Mouse (Mus musculus): Measurements from ENCODE around the gene Acoxl. TPM values are rescaled to one million over a fixed set of nuclear protein-coding genes. Genes with fewer than 3 reads are reported as not detected.

Gene Acoxl
- total RNA-seq (2023), result 1 to 10 TPM; 3.3 to 3.5 TPM

DNA sequence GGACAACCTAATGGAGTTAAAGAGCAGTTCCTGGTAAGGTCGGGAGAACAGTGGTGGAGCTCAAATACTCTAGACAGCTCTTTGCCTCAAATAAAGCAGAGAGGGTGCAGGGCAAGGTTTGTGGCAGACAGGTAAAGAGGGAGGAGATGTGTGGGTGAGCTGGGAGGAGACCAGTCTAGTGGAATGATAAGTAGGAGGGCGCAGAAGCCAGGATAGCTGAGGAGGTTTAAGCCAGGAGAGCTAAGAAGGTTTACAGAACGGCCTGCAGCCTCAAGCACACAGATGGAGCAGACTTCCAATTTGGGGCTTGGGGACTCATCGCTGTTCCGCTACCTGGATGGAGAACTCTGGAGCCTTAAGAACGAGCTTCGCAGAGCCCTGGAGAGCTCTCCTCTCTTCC is at the start of gene Acoxl:
Gene Acoxl (plus strand): TSS at position 301 of the 400 bp plus-strand sequence.

DNA sequence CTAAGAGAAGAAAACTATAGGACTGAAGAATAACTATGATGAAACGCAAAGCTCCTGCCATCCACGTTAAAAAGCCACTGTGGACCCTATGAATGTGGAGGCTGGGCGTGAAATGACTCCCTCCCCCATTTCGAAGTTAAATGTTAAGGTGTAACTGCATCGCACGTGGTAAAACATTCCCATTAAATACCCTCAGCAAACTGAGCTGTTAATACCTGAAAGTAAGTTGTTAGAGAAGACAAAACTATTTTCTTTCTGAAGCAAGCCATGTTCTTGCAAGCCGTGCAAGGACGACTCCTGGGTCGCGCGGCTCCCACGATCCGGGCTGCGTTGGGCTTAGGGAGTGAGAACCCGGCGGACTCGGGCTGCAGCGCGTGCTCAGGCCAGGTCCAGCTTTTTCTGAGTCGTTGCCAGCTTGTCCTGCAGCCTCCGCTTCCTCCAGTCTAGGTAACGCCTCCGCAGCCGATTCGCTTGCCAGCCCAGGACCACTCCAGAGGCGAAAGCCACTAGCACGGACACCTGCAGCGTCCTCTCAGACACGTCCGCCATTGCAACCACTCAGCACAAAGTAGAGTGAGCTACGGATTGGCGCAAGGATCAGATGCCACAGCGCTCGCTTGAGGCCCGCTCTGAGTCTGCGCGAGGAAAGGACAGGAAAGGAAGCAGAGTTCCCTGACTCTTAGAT is 46.6 kb upstream of the Acoxl start, which contains the start of gene Mtln:
Gene Mtln (minus strand): TSS at position 570 of the 685 bp plus-strand sequence.

DNA sequence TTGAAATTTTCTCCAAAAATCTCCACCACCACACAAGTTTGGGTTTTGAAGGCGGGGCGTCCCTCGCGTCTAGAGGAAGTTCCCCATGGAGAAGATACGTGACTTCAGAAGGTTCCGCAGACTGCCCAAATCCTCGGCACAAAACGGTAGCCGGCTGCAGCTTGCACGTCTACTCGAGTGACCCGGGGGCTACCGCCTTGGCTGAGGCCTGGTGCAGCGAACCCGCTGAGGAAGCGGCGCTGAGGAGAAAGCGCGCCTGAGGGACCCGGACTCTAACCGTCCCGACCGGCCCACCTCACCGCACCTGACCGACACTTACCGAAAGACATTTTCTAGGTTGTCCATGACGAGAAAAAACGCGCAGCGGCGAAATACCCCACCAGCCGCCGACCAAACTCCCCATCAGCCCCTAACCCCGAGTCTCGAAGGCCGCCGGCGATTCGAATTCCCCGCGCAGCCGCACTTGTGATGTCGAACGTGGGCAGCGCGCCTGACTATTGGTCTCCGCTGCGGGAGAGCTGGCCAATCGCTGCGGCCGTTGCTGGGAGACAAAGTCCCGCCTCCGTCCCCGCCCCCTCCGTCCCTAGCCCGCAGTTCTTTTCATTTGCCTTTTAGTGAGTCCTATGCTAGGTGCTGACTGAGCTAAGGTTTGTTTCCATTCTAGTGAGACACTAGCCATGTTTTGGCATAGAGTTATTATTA is 7.1 kb upstream of the Acoxl start, which contains the start of gene Bub1:
Gene Bub1 (minus strand): TSS at position 465 of the 702 bp plus-strand sequence.

DNA sequence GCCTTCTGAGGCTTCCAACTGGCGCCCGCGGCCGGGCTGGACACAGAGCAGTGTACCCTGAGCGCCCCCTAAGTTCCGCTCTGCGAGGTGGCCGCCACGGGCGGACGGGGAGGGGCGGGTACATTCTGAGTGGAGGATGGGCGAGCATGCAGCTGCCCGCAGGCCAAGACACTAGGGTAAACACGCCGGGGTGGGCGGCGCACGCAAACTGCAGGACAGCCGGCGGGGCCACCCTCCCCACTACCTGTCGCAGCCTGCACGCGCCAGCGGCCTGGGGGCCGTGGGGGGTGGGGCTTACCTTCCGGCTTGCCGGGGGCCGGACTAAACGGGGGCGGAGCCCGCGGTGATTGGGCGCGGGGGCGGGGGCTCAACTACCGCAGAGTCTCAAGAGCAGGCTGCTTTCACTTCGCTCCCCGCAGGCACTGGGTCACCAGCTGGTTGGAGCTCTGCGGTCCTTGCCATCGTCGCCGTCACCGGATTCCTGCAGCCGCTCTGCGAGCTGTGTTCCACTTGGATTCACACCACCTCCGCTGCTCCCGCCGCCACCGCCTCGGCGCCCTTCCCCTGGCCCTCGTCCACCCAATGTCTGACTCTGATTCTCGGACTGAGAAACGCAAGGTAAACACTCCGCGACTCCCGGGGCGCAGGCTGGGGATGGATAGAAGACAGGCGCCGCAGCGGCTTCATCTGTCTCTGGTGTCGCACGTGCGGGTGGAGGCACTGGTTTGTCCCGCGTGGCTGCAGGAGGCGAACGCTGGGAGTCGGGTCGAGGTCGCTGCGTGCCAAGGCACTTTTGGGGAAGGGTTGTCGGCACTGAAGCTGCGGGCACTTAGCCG is 287.2 kb downstream of the Acoxl start, which contains the start of gene Bcl2l11:
Gene Bcl2l11 (plus strand): TSS at position 404 of the 836 bp plus-strand sequence.

Other genes with a start within 250 kb of the Acoxl start
- not detected for gene Mal, start 182.2 kb upstream of the Acoxl start, total RNA-seq (2023)
- gene Mall, start 108.9 kb upstream of the Acoxl start, total RNA-seq (2023), result not detected
- gene Nphp1, start 50.0 kb upstream of the Acoxl start, total RNA-seq (2023), result 1 to 10 TPM in 1 of 2 experiments, not detected in 1; 1.7 TPM
- gene Mtln, start 46.4 kb upstream of the Acoxl start, total RNA-seq (2023), result 10 to 100 TPM in 1 of 2 experiments, 1 to 10 TPM in 1; 9.7 to 13.7 TPM
- 1 to 10 TPM in 1 of 2 experiments, under 1 TPM in 1; 0.36 to 1.4 TPM for gene Bub1, start 7.0 kb upstream of the Acoxl start, total RNA-seq (2023)